Mouse (Mus musculus) cerebellum, adult 2 months (tissue): ENCODE results near the gene Tet2.

Experiments used
- CTCF ChIP-seq: fragments of 200-500 bp; IDR thresholded peaks from 2 replicates; pipeline ENCODE4 v1.5.1; 2011; ENCODE audit warnings: low read depth, mild to moderate bottlenecking, control low read depth, low read length, moderate library complexity, borderline replicate concordance; ENCODE audit not compliant: insufficient read depth
- POLR2A ChIP-seq: fragments of 200-500 bp; IDR thresholded peaks from 2 replicates; pipeline ENCODE4 v1.6.1; 2011; ENCODE audit warnings: low read length, control low read depth, borderline replicate concordance; ENCODE audit not compliant: insufficient read depth

GRCm38 (mm10) chr3:133496953-133497352 is 48.0 kb downstream of the Tet2 start:
- no peak for TF ChIP-seq POLR2A
- TF ChIP-seq CTCF, result no peak
